Mouse (Mus musculus): Measurements from ENCODE around the gene Serpinb6a.
"Not testable (repeated sequence)": the region's sequence is repeated elsewhere in the genome, so short reads cannot be mapped to it uniquely, and the experiment has no call there.

Gene Serpinb6a

DNA sequence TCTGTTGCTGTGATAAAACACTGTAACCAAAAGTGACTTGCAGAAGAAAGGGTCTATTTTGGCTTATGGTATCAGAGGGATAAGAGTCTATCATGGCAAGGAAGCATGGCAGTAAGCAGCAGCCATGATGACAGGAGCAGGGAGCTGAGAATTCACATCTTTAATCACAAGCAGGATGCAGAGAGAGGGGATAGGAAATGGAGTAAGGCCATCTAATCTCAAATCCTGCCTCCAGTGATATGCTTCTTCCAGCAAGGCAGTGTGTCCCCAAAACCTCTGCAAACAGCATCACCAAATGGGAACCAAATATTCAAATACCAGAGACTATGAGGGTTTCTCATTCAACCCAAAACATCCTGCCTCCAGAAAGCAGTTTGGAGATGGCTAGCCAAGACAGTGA, 36.0 kb downstream of the Serpinb6a start:
- no peak for DNase-seq (ENCODE audit: low spot score)

DNA sequence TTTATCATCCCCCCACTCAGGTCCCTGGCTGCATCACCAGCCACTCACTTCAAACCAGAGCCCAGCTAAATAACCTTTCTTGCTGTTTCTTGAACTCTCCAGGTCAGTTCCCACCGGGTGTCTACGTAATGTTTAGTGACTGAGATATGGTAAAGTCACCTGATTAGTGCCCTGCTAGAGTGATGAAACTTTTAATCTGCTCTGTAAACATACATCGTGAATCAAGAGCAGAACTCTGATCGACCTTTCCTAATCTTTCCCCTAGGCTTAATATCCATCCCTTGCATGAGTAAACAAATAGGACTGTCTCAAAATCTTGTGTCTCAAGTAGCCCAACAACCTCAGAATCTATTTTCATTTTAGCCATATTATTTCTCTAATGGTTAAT, 36.6 kb downstream of the Serpinb6a start:
- DNase-seq (ENCODE audit: low spot score): no peak

DNA sequence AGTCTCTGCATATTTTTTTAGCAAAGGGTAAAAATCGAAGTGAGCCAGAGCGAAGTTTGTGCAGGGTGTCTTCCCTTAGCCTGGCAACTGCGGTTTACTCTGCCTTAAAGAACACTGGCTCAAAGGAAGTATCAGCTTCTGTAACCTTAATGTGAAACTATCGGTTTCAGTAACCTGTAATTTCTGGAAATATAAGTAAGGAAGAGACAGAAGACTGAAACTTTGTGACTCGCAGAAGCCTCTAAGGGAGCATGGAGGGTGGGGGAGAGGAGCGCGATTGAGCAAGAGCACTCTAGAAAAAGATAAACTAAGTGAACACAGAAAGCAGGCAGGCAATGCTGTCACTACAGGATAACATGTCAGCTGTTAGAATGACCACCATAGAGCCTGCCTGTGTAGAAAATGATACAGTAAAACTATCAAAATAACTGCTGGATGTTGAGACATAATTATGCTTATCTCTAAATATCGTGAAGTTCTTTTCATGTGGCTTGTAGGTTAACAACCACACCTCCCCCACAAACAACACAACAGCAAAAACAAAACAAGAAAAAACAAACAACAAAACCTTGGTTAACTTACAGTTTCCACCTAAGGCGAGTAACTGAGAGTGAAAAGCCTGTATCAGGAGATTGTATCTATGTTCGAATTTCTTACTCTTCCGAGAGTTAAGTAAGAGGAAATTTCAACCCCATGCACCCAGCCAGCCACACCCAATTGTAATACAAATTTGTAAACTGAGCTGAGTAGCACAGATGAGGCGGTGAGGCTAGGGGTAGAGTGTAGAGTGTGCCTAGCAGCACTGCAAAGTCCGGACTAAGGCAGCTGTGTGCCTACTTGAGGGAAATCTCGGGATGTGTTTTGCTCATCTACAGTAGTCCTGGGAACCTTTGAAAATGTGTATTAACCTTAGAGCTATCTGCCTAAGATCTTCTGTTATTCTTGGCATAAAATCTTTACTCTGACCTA, 37.3 kb downstream of the Serpinb6a start:
- no peak for DNase-seq (ENCODE audit: low spot score)

DNA sequence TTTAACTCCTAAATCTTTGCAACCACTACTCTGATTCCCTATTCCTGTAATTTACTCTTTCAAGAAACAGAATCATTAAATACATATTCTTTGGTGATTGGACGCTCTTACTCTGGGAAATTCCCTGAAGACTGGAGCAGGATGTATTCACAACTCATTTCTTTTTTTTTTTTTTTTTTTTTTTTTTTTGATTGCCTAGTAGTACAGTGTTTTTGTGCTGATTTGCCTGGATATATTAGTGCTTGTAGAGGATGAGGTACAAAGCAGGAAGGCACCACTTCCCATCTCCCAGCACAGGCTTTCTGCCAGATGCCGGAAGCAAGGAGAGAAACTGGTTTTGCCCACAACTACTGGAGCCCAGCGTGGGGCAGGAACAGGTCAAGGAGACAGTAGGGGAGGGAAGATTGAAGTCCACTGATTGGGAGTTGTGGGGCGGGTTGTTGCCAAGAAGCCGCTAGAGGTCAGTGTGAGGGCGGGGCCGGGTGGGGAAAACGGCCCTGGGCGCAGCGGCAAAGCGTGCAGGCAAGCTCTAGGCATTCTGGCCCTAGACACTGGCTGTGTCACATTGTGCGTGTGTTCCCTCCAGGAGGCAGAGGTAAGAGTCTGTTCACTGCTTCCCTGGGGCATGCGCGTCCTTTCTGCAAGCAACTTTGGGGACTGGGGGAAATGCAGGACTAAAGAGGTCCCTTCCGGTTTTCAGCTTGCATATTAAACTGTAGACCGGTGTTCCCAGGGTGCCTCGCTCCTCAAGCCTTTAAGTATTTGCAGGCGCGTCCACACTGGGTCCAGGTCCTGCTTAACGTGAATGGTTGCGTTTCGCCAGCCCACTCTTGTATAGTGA, 38.2 kb downstream of the Serpinb6a start, which contains the start of gene Nqo2:
Nqo2 (plus strand) TSS at position 482 of the 841 bp plus-strand sequence.
- peak; percentile 67 for DNase-seq (ENCODE audit: low spot score)

DNA sequence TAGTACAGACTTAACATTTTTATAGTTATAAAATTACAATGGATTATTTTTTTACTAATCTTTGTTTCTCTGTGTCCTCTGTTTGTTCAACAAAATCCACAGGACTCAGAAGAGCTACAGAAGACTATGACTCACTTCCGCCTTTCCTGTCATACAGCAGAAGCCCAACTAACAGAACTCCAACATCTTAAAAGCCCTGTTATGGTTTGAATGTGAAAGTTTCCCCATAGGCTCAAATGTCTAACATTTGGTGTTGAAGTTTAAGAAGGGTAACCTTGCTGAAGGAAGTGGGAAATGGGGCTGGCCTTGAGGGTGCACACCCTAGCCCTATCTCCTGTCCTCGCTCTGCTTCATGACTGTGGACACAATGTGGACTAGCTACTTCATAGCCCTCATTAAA, 42.8 kb downstream of the Serpinb6a start:
- DNase-seq (ENCODE audit: low spot score): no peak

DNA sequence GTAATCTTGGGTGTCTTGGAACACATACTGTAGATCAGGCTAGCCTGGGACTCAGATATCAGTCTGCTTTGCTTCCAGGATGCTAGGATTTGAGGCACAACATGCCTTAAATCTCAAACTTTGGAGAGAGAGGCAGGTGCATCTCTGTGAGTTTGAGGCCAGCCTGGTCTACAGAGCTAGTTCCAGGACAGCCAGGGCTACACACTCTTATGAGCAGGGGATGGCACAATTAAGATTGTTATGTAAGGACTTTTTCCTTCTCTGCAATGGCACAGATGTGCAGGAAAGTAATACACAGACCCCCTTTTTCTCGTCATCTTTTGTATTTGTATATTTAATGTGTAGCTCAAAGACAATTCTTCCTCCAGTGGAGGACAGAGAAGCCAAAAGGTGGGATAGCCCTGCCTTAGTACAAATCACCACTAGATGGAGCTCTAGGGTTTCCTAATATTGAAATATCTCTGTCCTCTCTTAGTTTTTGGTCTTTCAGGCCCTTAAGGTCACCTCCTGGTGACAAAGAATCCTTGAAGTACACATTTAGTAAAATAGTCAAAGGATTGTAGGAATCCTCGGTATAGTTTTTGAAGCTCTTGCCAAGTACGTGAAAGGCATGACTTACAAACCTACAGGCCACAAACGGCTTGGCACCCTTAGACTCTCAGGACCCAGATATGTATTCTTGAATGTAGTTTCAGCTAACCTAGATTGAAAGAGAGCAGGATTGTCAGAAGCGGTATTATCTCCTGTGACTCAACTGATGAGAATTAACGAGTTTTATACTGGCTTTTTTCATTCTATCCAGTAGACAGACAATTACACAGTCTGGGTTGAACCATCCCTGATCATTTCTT, 45.8 kb downstream of the Serpinb6a start:
- peak; percentile 66 for DNase-seq (ENCODE audit: low spot score)

DNA sequence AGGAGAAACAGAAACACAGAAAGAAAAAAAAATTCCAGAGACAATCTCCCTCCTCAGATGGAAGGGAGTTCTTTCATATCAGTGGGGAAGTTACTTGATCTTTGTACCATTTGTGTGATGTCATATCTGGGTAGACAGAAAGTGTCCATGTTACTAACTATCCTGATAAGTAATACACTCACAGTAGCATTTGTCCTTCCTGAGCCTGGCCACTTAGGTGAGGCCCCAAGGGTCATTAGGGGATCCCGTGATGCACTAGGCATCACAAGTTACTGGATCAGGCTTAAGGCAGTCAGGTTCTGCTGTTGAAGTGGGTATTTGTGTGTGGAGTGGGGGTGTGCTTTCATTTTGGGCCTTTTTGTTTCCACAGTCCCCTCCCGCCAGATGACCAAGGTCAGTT, 49.6 kb downstream of the Serpinb6a start:
- no peak for DNase-seq (ENCODE audit: low spot score)

DNA sequence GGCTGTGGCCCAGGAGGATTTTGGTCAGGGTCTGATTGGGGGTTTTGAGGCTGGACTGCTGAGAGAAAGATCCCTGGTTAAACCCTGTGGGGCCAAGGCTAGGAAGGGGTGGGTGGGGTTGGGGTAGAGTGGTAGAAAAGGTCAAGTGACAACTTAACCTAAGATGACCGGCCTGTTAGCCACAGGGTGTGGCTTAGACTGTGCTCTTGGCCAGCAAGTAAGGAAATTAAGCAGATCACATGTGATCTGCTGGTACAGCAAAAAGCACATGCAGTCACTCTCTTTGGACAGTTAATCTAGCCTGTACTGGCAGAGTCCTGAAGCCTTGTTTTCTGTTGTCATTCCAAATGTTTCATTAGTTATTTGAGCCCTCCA, 50.5 kb downstream of the Serpinb6a start:
- DNase-seq (ENCODE audit: low spot score): peak; percentile 24

DNA sequence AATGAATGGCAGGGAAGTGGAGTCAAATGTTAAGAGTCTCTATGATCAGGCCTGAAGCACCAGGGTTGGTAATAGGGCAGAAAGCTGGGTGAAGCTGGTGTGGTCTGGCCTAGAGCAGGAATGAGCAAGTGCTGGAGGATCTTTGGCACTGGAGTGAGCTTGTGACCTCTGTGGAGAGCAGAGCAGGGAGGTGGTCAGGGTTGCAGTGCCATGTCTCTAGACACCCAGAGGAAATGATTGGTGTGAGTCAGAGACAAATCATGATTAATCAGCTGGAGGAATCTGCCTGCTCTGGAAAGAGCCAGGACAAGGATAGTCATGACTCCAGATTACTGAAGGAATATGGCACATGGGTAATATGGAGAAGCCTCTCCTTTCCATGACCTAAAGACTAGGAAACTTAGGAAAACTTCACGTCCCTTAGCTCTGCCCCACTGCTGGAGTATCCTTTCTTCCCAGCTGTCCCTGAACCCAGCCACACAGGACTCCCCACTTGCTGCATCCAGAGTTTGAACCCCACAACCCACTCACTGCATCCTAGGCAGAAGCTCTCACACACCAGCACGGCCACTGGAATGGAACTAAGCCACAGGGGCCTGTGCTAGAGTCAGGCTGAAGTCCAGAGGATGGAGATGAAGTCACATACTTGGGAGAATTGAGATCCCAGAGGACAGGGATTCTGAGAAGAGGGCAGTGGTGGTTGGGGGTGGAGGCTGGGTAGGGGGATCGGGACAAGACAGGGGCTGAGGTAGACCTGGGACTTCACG, 51.1 kb downstream of the Serpinb6a start:
- DNase-seq (ENCODE audit: low spot score): no peak

DNA sequence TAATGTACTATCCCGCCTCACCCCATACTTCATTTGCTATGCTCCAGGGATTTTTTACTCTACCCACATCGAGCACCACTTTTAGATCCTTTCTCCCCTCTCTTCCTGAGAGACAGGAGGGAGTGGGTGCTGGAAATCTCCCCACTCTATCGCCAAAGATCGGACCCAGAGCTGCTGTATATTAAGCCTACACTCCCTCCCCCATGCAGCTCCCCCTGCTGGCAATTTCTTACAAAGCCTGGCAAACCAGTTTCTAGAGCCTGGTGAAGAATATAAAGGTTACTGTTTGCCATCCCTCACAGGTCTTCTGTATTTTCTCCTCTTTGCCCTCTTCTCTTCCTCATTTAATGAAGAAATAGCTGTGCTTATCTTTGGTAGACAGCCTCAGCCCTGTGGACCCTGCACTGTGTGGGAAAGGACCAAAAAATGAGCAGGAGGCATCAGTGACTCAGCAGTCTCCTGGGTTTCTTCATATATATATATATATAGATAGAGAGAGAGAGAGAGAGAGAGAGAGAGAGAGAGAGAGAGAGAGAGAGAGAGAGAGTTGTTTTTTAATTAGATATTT, 60.3 kb downstream of the Serpinb6a start:
- DNase-seq (ENCODE audit: low spot score): no peak

DNA sequence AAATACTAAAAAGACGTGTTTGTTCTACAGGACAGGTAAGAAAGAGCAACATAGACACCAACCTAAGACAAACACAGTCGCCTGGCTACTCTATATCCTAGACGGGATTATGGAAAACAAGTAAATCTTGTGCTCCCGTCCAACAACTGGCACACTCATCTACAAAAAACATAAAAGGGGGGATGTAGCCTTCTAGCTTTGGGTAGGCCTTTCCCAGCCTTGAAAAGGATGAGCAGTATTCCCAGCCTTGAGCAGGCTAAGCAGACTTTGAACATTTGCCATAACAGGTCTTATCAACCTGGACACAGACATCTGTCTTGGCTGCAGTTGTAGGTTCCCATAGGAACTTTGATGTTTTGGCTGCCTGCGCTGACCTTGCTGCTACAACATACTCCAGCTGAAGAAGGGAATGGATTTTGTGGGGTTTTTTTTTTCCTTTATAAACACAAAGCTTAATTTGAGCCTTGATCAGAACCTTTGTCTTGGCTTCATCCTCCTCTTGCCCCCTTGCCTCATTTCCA, 61.2 kb downstream of the Serpinb6a start:
- no peak for DNase-seq (ENCODE audit: low spot score)

DNA sequence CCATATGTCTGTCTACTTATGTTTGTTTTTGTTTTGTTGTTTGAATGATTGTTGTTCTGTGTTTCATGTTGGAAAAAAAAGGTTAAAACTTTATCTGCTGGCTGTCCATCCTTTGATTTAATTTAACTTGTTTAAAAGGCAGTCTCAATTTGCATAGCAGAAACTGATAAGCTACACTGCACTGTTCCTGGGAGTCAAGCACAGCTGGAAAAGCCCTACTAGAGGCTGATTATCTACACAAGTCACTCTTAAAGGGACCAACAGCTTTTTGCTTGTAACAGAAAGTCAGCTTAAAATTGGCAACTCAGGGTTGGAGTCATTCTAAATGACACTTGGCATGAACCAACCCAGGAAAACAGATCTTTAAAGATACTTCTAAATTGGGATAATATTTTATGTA, 65.0 kb downstream of the Serpinb6a start:
- not testable (repeated sequence) for DNase-seq (ENCODE audit: low spot score)

DNA sequence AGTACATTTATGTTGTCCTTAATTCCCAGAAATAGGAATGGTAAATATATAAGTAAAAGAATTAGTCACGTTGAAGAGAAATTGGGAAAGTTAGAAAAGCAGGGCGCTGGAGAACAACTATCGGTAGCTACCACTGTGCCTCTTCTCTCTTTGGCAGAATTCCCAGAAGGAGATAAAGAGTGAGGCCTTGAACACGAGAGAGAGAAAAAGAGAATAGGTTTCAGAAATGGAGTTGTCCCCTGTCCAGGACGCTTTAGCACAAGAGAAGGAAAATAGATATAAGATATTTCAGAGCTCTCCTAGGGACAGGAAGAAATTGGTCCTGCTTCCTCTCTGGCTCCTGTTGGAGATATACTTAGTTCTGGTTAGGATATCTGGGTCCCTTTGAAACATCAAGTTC, 65.4 kb downstream of the Serpinb6a start:
- DNase-seq (ENCODE audit: low spot score): no peak

DNA sequence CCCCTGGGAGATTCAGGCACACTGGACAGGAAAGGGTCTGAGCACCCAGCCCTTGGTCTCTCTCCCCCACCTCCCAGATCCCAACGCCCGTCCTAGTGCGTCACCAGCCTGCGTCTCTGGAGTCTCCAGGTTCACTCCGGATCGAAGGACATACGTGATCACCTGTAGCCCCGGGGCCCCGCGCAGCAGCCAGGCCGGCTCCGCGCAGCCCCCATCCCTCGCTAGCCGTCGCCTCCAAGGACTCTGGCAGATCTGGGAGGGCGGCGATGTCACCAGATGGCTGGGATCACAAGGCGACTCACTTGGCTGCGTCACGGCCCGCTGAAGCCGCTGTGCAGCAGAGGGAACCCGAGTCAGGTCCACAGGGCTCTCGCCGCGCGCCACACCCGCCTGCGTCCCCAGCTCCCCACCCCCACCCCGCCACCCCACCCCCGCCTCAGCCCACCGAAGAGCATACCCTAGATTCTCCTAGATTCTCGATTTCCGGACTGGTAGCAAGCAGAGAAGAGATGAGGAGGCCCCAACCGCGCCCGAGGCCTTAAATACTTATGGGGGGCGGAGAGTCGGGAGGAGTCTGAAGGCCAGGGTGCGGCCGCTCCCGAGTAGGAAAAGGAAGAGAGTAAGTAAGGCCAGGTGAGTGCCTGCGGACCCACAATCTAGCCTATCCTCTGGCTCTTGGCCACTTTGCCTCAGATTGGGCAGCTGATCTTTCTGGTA, 67.0 kb downstream of the Serpinb6a start:
- peak; percentile 73 for DNase-seq (ENCODE audit: low spot score)

DNA sequence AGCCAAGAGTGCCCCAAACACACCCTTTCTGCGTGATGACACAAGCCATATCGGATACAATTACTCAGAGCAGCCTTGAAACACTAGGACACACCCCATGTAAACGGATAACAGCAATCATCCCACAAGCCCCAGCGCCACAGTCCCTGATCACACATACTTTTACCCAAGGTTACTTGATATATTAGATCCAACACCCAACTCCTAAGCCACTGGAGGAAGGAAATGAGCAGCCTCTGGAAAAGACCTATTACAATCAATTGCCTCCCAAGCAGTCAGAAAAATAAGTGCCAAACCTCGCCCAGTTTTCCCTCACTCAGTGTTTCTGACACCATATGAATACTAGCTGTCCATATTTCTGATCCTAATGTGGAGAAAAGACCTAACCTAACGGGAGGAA, 67.9 kb downstream of the Serpinb6a start:
- DNase-seq (ENCODE audit: low spot score): no peak

DNA sequence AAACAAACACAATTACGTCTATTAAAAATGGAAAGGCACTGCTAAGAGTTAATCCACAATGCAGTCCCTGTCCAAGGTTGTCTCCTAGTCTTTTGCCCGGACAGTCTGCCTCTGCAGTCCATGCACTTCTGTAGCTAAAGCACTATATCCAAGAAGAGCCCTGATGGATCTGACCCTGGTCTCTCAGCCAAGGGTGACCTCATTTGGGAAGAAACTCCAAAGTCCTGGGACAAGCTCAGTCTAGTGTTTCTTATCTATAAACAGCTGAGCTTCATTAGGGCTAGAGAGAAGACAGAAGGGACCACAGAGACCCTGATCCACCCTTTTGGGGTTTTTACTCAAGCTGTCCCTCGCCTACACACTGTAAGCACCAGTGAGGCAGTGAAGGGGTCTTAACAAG, 71.7 kb downstream of the Serpinb6a start:
- DNase-seq (ENCODE audit: low spot score): no peak

DNA sequence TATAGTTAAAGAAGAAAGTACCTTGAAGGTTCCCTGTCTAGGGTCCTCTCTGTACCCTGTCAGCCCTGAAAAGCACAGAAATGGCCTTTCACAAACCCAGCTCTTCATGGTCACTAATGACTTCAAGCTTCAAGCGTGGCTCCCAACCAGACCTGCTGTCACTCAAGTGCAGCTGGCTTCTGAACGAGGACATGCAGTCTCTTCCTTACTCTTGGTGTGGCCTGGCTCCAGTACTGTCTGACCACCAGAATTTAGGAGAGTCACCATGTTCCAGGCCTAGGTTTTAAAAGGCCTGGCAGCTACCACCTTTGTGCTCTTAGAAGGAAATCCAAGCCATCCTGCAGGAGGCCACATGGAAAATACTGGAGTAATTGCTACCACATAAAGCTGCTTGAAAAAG, 72.3 kb downstream of the Serpinb6a start:
- DNase-seq (ENCODE audit: low spot score): no peak

DNA sequence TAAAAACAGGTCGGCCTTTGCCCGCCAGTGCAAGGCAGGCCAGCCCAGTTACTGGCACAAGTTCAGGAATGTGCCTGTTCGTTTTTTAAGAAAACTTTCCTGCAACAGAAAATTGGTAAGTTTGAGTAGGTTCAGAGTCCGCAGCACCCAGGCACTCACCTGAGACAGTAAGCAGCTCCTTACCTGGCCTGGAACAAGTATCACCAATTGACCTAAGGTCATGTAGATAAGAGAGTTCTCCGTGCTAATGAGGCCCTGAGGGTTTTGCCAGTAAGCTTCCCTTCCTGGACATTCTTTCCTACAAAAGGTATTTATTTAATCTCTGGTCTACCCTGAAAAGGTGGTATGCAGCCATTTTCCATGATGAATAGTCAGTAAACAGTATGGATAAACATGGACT, 80.9 kb downstream of the Serpinb6a start:
- DNase-seq (ENCODE audit: low spot score): no peak

DNA sequence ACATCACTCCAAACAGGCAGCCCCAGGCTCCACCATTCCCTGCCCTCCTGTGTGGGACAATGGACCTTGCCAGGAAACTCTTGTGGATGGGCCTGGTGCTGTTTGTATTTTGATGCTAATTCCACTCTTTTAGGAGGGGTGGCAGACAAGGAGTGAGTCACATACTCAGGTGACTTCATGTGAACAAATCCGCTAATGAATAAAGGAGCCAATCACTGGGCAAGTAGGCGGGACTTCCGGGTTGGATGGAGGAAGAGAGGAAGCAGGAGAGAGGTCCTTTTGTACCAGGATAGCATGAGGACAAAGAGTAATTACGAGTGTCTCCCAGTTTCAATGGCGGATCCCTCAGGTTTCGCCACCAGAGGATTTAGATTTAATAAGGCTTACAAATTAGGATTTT, 81.6 kb downstream of the Serpinb6a start:
- no peak for DNase-seq (ENCODE audit: low spot score)

DNA sequence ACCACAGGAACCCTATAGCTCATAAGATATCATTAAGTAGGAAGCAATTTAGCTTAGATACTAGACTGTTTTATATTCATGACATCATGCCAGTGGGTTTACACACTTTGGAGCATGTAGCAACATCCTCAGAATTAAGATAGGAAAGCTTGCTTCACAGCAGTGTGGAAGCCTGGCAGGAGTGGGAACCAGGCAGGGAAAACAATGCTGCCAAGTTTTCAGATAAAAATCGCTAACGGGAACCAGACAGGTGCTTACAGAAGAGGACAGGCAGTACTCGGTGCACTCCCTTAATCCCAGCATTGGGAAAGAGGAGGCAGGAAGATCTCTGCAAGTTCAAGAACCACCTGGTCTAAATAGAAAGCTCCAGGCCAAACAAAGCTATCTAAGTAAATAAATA, 95.8 kb downstream of the Serpinb6a start:
- no peak for DNase-seq (ENCODE audit: low spot score)
